Mouse (Mus musculus) forebrain, embryonic 12.5 days (tissue): ENCODE results near the gene Ift81. TPM values are rescaled to one million over a fixed set of nuclear protein-coding genes. Genes with fewer than 3 reads are reported as not detected.

ENCODE experiments used
- polyA plus RNA-seq: library from polyadenylated mRNA; unstranded; fragments of >200 nt; fragmentation: Nextera tagmentation; extraction: Ambion mirVana; gene quantifications from 2 replicates; pipeline ENCODE4 v1.2.1, GENCODE M21; 2016

Ift81 gene
- polyA plus RNA-seq, 1 experiment from 2014 or later: 54.7 TPM

Other genes with a start within 250 kb of the Ift81 start
- gene Gpn3, start 242.6 kb downstream of the Ift81 start, polyA plus RNA-seq: 60.5 and 62.6 TPM in 2 replicates
- gene Fam216a, start 242.2 kb downstream of the Ift81 start, polyA plus RNA-seq: 106 and 115 TPM in 2 replicates
- 111 and 128 TPM in 2 replicates for gene Arpc3, start 222.6 kb downstream of the Ift81 start, polyA plus RNA-seq
- 49.2 and 50.5 TPM in 2 replicates for gene Anapc7, start 192.8 kb downstream of the Ift81 start, polyA plus RNA-seq
- gene Atp2a2, start 112.3 kb downstream of the Ift81 start, polyA plus RNA-seq: 57.9 and 61.2 TPM in 2 replicates
- gene P2rx7, start 29.4 kb upstream of the Ift81 start, polyA plus RNA-seq: 0.77 and 0.90 TPM in 2 replicates
- gene P2rx4, start 93.0 kb upstream of the Ift81 start, polyA plus RNA-seq: 5.6 and 6.6 TPM in 2 replicates
- gene Camkk2, start 164.9 kb upstream of the Ift81 start, polyA plus RNA-seq: 34.5 and 35.1 TPM in 2 replicates
- 563 and 568 TPM in 2 replicates for gene Anapc5, start 206.8 kb upstream of the Ift81 start, polyA plus RNA-seq
- 44.1 and 50.1 TPM in 2 replicates for gene Rnf34, start 235.5 kb upstream of the Ift81 start, polyA plus RNA-seq